Mouse (Mus musculus) lung, embryonic 15.5 days (tissue): ENCODE measurements around the gene Gbp8. TPM values are rescaled to one million over a fixed set of nuclear protein-coding genes. Genes with fewer than 3 reads are reported as not detected.

Experiments used
- polyA plus RNA-seq: library from polyadenylated mRNA; unstranded; fragments of >200 nt; fragmentation: Nextera tagmentation; extraction: Ambion mirVana; gene quantifications from 2 replicates; pipeline ENCODE4 v1.2.1, GENCODE M21; 2015

Gbp8 gene
- polyA plus RNA-seq, 1 experiment from 2014 or later = 1.3 TPM

Other genes starting within 250 kb of the Gbp8 start
- gene Abcg3, start 156.8 kb downstream of the Gbp8 start, polyA plus RNA-seq = 1.3 and 2.0 TPM in 2 replicates
- gene Gbp9, start within 50 bp of the Gbp8 start, polyA plus RNA-seq = 3.1 and 3.4 TPM in 2 replicates
- 1.0 and 2.5 TPM in 2 replicates for gene Gbp4, start within 50 bp of the Gbp8 start, polyA plus RNA-seq
- 0.27 TPM in 1 of 2 replicates, not detected in the other for gene Gbp10, start 100.0 kb upstream of the Gbp8 start, polyA plus RNA-seq
- gene Gm43302, start 154.2 kb upstream of the Gbp8 start, polyA plus RNA-seq = not detected in 2 replicates
- gene Gbp6, start 154.2 kb upstream of the Gbp8 start, polyA plus RNA-seq = 1.8 and 2.2 TPM in 2 replicates